Mouse (Mus musculus) E14TG2a.4 (cell line): Measurements from ENCODE around the gene Eps8.

Experiments used
- CTCF ChIP-seq: conservative IDR thresholded peaks from 2 replicates; pipeline ENCODE4 v1.5.1; 2014; ENCODE audit warnings: low read length
- NANOG ChIP-seq: IDR thresholded peaks from 2 replicates; pipeline ENCODE4 v1.6.1; 2014; ENCODE audit warnings: borderline replicate concordance, low read length, mixed read lengths

DNA sequence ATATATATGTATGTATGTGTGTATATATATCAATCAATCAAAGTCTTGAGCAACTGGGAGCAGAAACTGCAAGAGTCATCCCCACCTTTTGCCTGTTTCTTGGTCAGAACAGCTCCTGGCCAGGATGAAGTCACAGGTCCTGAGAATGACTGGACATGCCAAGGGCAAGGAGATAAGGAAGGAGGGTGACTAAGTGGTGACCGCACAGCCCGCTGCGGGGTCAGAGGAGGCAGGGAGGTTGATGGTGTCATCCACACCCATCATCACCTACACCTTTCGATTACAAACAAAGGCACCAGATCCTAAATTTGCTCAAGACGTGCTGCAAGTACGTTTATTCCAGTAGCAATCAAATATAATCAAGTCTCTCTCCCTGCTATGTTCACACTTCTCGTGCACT is 148.1 kb downstream of the Eps8 start:
- TF ChIP-seq CTCF (no peak), NANOG (no peak)
